Mouse (Mus musculus) heart, adult 2 months (tissue): ENCODE results near the gene Rab3il1. TPM values are rescaled to one million over a fixed set of nuclear protein-coding genes. Genes with fewer than 3 reads are reported as not detected.
A peak's percentile ranks its signal among the peaks of the same experiment; 100 is the strongest.

Source experiments
- DNase-seq, 2 experiments: peaks; one replicate each; pipeline ENCODE4 v3.0.0; 2021
- H3K27ac ChIP-seq: fragments of 200-600 bp; 2 replicates; pipeline ENCODE4 v1.8.1; 2022
- H3K27me3 ChIP-seq: fragments of 200-500 bp; 2 replicates; pipeline ENCODE4 v1.6.1; 2012; ENCODE audit warnings: mild to moderate bottlenecking, low read length, inconsistent platforms, mixed read lengths; ENCODE audit not compliant: control insufficient read depth, insufficient read depth
- H3K36me3 ChIP-seq: fragments of 200-500 bp; 2 replicates; pipeline ENCODE4 v1.6.1; 2012; ENCODE audit warnings: low read length, inconsistent platforms; ENCODE audit not compliant: control insufficient read depth, insufficient read depth
- H3K4me1 ChIP-seq: fragments of 200-500 bp; 2 replicates; pipeline ENCODE4 v1.6.1; 2011; ENCODE audit warnings: low read length; ENCODE audit not compliant: control insufficient read depth, insufficient read depth
- H3K4me3 ChIP-seq: fragments of 200-600 bp; 2 replicates; pipeline ENCODE4 v1.8.1; 2022
- H3K79me2 ChIP-seq: fragments of 200-500 bp; replicated peaks from 2 replicates; pipeline ENCODE4 v1.6.1; 2012; ENCODE audit warnings: mild to moderate bottlenecking, inconsistent platforms, low read length, moderate library complexity, mixed read lengths; ENCODE audit not compliant: control insufficient read depth, insufficient read depth
- H3K9ac ChIP-seq: fragments of 200-500 bp; 2 replicates; pipeline ENCODE4 v1.6.1; 2012; ENCODE audit warnings: low read depth, mild to moderate bottlenecking, control low read depth, inconsistent platforms, low read length, mixed read lengths
- CTCF ChIP-seq: fragments of 200-600 bp; IDR thresholded peaks from 2 replicates; pipeline ENCODE4 v1.8.1; 2022; ENCODE audit warnings: antibody characterized with exemption, mild to moderate bottlenecking, moderate library complexity
- EP300 ChIP-seq: fragments of 200-500 bp; IDR thresholded peaks from 2 replicates; pipeline ENCODE4 v1.6.1; 2011; ENCODE audit warnings: low read depth, low read length, control low read depth; ENCODE audit not compliant: insufficient read depth
- POLR2A ChIP-seq: fragments of 200-500 bp; IDR thresholded peaks from 2 replicates; pipeline ENCODE4 v1.6.1; 2011; ENCODE audit warnings: mild to moderate bottlenecking, low read depth, low read length, control low read depth; ENCODE audit not compliant: insufficient read depth
- WGBS: fragments of 180-500 bp; shearing (Covaris S2); methylation state at CpG from one replicate; pipeline ENCODE4 v1.1.7; 2018; 5-methylcytosine and 5-hydroxymethylcytosine counted together
- intact Hi-C: fragments of 180-260 bp; cut with DNase I; formaldehyde crosslinking; loops from one replicate; pipeline ENCODE4 v1.15.1; 2025
- polyA plus RNA-seq: library from polyadenylated mRNA; depleted of rRNA; stranded (reverse); fragments of >200 nt; gene quantifications from 2 replicates; pipeline ENCODE4 v1.2.3, GENCODE M21; 2012
- total RNA-seq, 2 experiments: library from RNA; stranded (reverse); gene quantifications; 2 replicates each; pipeline ENCODE4 v1.2.3; 2021

Rab3il1 gene
- total and polyA plus RNA-seq, 3 experiments, result 5.9 to 11.1 (median 6.5) TPM

DNA sequence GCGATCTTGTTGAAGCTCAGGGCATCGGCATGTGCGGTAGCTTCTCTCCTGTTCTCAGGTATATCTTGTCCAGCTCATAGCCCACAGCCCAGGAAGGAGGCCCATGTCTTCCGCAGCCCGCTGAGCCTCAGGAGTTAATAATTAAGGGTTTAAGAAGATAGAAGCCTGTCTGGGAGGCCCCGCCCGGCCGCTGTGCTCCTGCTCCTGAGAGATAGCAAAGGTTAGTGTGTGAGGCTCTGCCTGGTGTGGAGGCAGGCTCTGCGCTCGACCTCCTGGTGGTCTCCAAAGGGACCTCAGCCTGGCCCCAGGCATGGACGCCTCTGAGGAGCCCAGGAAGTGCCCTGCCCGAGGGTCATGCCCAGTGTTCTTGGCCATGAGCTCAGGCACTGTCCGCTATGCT, 13.4 kb downstream of the Rab3il1 start:
- WGBS, result 85% methylated on average over 13 of the region's 13 CpGs
- H3K27me3 ChIP-seq, result no peaks in the 10 kb centered on the region
- peak overlapping the region; percentile 48 for H3K27ac ChIP-seq
- no peak overlapping the region for H3K9ac ChIP-seq
- DNase-seq, result no peak
- peaks cover 11% of the 10 kb centered on the region for H3K4me1 ChIP-seq
- intact Hi-C loops, result no loop called here
- TF ChIP-seq POLR2A (no peak), EP300 (no peak)
- H3K4me3 ChIP-seq, result no peak overlapping the region
- no peaks in the 10 kb centered on the region for H3K36me3 ChIP-seq
- H3K79me2 ChIP-seq, result no peaks in the 10 kb centered on the region

DNA sequence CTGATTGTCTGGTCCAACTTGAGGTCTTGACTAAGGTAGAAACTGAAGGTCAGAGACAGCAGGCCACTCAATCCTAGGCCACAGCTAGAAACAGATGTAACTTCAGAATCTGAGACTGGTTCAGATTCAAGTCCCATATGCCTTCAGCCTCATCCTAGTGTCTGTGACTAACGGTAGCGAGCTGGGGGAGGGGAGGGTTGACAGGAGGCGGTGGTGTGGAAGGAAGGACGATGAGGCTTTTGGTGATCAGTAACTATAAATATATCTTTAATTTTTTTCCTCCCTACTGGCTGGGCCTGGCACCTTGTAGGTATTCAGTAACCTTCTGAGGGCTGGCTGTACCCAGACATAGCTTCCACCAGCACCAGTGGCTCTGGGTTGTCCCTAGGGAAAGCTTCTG, 14.0 kb downstream of the Rab3il1 start:
- Histone ChIP-seq H3K27ac (no peak overlapping the region), H3K4me1 (peaks cover 12% of the 10 kb centered on the region), H3K36me3 (no peaks in the 10 kb centered on the region), H3K9ac (no peak overlapping the region), H3K79me2 (no peaks in the 10 kb centered on the region), H3K27me3 (no peaks in the 10 kb centered on the region), H3K4me3 (no peak overlapping the region)
- WGBS, result 79% methylated on average over 4 of the region's 4 CpGs
- intact Hi-C loops, result no loop called here
- DNase-seq, result no peak
- TF ChIP-seq POLR2A, result no peak

GRCm38 (mm10) chr19:10016151-10016550, 14.7 kb downstream of the Rab3il1 start:
- Histone ChIP-seq H3K27ac (no peak overlapping the region), H3K4me3 (no peak overlapping the region), H3K27me3 (no peaks in the 10 kb centered on the region), H3K9ac (no peak overlapping the region), H3K79me2 (no peaks in the 10 kb centered on the region), H3K4me1 (peaks cover 12% of the 10 kb centered on the region), H3K36me3 (no peaks in the 10 kb centered on the region)
- intact Hi-C loops, result no loop called here
- no peak for TF ChIP-seq CTCF
- 86% methylated on average over 4 of the region's 4 CpGs for WGBS
- no peak for DNase-seq

DNA sequence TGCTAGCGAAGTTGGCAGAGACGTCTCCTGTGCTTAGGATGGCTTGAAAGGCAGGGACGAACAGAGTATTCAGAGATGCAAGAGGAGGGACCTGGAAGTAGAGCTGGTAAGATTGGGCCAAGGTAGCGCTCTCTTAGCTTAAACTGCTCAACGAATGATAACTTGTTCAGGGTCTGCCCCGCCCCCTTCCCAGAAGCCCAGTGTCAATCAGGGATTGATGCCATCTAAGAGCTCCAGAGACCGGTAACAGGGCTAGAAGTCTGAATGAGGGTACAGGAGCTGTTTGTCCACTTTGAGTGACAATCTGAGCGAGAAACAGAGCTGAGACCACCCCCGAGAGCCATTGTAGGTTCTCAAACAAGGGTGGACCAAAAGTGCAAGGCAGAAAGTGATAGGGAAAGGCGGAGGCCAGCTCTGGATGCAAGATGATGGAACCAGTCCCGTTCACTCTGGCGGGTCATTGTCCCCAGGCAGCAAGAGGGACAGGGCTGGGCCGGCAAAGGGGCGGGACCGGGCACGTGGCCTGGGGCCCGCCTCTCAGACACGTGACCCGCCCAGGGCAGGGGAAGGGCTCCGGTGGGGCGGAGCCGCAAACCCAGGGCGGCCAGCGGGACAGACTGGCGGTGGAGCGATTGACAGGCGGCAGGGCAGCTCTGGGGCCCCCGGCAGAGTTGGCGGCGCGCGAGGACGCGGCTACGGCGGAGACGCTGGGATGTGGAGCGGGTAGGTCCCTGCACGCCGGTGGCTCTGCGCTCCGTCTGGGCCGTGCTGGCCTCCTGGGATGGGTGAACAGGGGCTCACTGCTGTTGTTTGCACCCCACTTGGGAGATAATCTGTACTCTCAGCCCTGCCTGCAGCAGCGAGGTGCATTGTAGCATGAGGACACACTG, 16.4 kb downstream of the Rab3il1 start:
- H3K27ac ChIP-seq, result peak overlapping the region; percentile 62
- H3K4me1 ChIP-seq, result peaks cover 18% of the 10 kb centered on the region
- TF ChIP-seq CTCF (0 out of 2 replicates have a peak, but pooled peaks have one; percentile 11), POLR2A (peak; percentile 77; the same call in 1 of the 2 replicates), EP300 (no peak)
- 11% methylated on average over 34 of the region's 44 CpGs for WGBS
- no peaks in the 10 kb centered on the region for H3K27me3 ChIP-seq
- DNase-seq, result peak; percentile 97 to 98
- no peaks in the 10 kb centered on the region for H3K79me2 ChIP-seq
- H3K4me3 ChIP-seq, result peak overlapping the region; percentile 60
- peak overlapping the region; percentile 89 for H3K9ac ChIP-seq
- intact Hi-C loops, result no loop called here
- no peaks in the 10 kb centered on the region for H3K36me3 ChIP-seq

DNA sequence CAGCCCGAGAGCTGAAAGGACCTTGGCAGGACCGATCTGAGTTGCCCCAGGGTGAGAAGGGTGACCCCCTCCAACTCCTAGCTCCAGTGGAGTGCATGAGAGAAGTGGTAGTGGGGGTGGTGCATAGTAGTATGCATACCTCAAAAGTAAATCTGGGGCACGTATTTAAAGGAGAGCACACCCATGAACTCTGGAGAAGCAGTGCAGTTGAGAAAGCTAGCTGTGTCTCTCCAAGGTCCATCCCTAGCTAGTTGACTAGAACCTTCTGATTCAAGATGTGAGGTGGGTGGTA, 17.0 kb downstream of the Rab3il1 start:
- no peaks in the 10 kb centered on the region for H3K79me2 ChIP-seq
- TF ChIP-seq POLR2A (no peak), CTCF (no peak), EP300 (no peak)
- H3K27ac ChIP-seq, result peak overlapping the region; percentile 62
- DNase-seq, result no peak
- intact Hi-C loops, result no loop called here
- no peaks in the 10 kb centered on the region for H3K27me3 ChIP-seq
- WGBS, result 1% methylated on average over 3 of the region's 3 CpGs
- H3K4me3 ChIP-seq, result peak overlapping the region; percentile 60
- H3K9ac ChIP-seq, result peak overlapping the region; percentile 89
- H3K4me1 ChIP-seq, result peaks cover 15% of the 10 kb centered on the region
- H3K36me3 ChIP-seq, result no peaks in the 10 kb centered on the region

GRCm38 (mm10) chr19:10019214-10019760, 17.8 kb downstream of the Rab3il1 start:
- WGBS, result 73% methylated on average over 4 of the region's 4 CpGs
- no peaks in the 10 kb centered on the region for H3K27me3 ChIP-seq
- peak overlapping the region; percentile 89 for H3K9ac ChIP-seq
- peak overlapping the region; percentile 60 for H3K4me3 ChIP-seq
- H3K4me1 ChIP-seq, result peaks cover 14% of the 10 kb centered on the region
- H3K27ac ChIP-seq, result peak overlapping the region; percentile 24; the same call in 1 of the 2 replicates
- H3K79me2 ChIP-seq, result no peaks in the 10 kb centered on the region
- TF ChIP-seq POLR2A, result no peak
- no peak for TF ChIP-seq CTCF
- no peak for TF ChIP-seq EP300
- DNase-seq, result no peak
- no peaks in the 10 kb centered on the region for H3K36me3 ChIP-seq
- intact Hi-C loops, result no loop called here
